Mouse (Mus musculus) heart, adult 2 months (tissue): ENCODE data around the gene Plcb2. TPM values are rescaled to one million over a fixed set of nuclear protein-coding genes. Genes with fewer than 3 reads are reported as not detected.
A peak's percentile ranks its signal among the peaks of the same experiment; 100 is the strongest.

Source experiments
- DNase-seq, 2 experiments: peaks; one replicate each; pipeline ENCODE4 v3.0.0; 2021
- H3K27ac ChIP-seq: fragments of 200-600 bp; 2 replicates; pipeline ENCODE4 v1.8.1; 2022
- H3K27me3 ChIP-seq: fragments of 200-500 bp; 2 replicates; pipeline ENCODE4 v1.6.1; 2012; ENCODE audit warnings: mild to moderate bottlenecking, low read length, inconsistent platforms, mixed read lengths; ENCODE audit not compliant: control insufficient read depth, insufficient read depth
- H3K36me3 ChIP-seq: fragments of 200-500 bp; 2 replicates; pipeline ENCODE4 v1.6.1; 2012; ENCODE audit warnings: low read length, inconsistent platforms; ENCODE audit not compliant: control insufficient read depth, insufficient read depth
- H3K4me1 ChIP-seq: fragments of 200-500 bp; 2 replicates; pipeline ENCODE4 v1.6.1; 2011; ENCODE audit warnings: low read length; ENCODE audit not compliant: control insufficient read depth, insufficient read depth
- H3K4me3 ChIP-seq: fragments of 200-600 bp; 2 replicates; pipeline ENCODE4 v1.8.1; 2022
- H3K79me2 ChIP-seq: fragments of 200-500 bp; replicated peaks from 2 replicates; pipeline ENCODE4 v1.6.1; 2012; ENCODE audit warnings: mild to moderate bottlenecking, inconsistent platforms, low read length, moderate library complexity, mixed read lengths; ENCODE audit not compliant: control insufficient read depth, insufficient read depth
- H3K9ac ChIP-seq: fragments of 200-500 bp; 2 replicates; pipeline ENCODE4 v1.6.1; 2012; ENCODE audit warnings: low read depth, mild to moderate bottlenecking, control low read depth, inconsistent platforms, low read length, mixed read lengths
- CTCF ChIP-seq: fragments of 200-600 bp; IDR thresholded peaks from 2 replicates; pipeline ENCODE4 v1.8.1; 2022; ENCODE audit warnings: antibody characterized with exemption, mild to moderate bottlenecking, moderate library complexity
- EP300 ChIP-seq: fragments of 200-500 bp; IDR thresholded peaks from 2 replicates; pipeline ENCODE4 v1.6.1; 2011; ENCODE audit warnings: low read depth, low read length, control low read depth; ENCODE audit not compliant: insufficient read depth
- POLR2A ChIP-seq: fragments of 200-500 bp; IDR thresholded peaks from 2 replicates; pipeline ENCODE4 v1.6.1; 2011; ENCODE audit warnings: mild to moderate bottlenecking, low read depth, low read length, control low read depth; ENCODE audit not compliant: insufficient read depth
- WGBS: fragments of 180-500 bp; shearing (Covaris S2); methylation state at CpG from one replicate; pipeline ENCODE4 v1.1.7; 2018; 5-methylcytosine and 5-hydroxymethylcytosine counted together
- intact Hi-C: fragments of 180-260 bp; cut with DNase I; formaldehyde crosslinking; loops from one replicate; pipeline ENCODE4 v1.15.1; 2025
- polyA plus RNA-seq: library from polyadenylated mRNA; depleted of rRNA; stranded (reverse); fragments of >200 nt; gene quantifications from 2 replicates; pipeline ENCODE4 v1.2.3, GENCODE M21; 2012
- total RNA-seq, 2 experiments: library from RNA; stranded (reverse); gene quantifications; 2 replicates each; pipeline ENCODE4 v1.2.3; 2021

The Plcb2 gene
- total and polyA plus RNA-seq, 3 experiments: 2.4 to 2.6 (median 2.5) TPM

DNA sequence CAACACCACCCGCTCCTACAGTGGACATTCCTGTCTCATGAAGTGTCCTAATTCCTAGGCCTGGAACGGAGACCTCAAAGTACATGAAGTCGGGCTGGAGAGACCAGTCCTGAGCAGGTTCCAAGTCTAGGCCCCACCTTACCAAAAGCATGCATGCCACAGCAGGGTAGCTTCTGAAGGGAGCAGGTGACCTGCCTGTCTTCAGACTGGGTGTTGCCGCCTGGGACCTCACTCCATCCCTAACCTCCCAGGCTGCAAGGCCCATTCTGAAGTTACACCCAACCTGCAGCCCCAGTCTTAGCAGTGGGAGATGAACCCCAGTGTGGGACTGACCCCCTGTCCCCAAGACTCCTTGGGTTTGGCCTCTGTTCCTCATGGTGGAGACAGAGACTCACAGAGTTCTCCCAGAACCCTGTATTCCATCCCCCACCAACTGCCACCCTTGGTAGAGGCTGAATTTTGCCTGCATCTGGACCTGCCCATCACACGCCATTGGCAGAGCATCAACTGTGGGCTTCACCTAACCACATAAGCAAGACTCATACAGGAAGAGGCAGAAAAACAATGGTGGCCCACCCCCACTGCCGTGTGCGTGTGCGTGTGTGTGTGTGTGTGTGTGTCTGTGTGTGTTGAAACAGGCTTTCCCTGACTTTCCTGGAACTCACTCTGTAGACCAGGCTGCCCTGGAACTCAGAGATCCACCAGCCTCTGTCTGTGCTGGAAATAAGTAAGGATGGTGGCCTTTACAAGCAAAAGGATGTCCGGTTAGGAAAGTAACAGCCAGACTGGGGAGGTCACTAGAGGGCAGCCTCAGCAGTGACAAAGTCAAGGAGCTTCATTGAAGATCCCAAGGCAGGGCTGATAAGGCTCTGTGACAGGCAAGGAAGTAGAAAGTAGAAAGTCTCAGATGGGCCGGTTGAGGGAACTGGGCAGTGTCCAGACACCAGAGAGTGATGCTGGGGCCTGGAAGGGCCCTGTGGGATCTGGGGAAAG is 38.1 kb upstream of the Plcb2 start:
- no peak for DNase-seq
- Histone ChIP-seq H3K27ac (no peak overlapping the region), H3K79me2 (no peaks in the 10 kb centered on the region), H3K9ac (no peak overlapping the region), H3K4me1 (peaks cover 12% of the 10 kb centered on the region), H3K27me3 (no peaks in the 10 kb centered on the region), H3K36me3 (no peaks in the 10 kb centered on the region), H3K4me3 (no peak overlapping the region)
- intact Hi-C loops: loop anchor here (10.0 kb wide), 1 partner anchor 418 kb away; no protein-coding TSS in a partner anchor
- TF ChIP-seq POLR2A (no peak), EP300 (no peak), CTCF (peak; percentile 33)
- 62% methylated on average over 10 of the region's 10 CpGs for WGBS

DNA sequence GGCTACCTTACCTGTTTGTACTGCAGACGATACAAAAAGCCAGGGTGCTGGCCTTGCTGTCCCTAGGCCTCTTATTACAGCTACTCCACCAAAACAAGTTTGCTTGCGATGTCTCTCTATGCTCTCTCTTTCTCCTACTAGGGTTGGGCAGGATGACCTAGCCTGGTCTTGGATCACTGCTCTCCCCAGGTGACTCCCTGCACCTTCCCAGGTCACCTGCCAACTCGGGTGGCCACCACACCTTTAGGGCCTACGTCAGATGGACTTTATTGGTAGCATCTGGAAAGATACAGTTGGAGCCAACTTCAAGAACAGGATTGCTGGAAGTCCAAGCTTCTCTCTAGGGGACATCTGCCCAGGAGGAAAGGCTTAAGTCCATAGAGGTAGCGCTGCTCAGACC is 36.6 kb upstream of the Plcb2 start:
- TF ChIP-seq POLR2A: no peak
- TF ChIP-seq CTCF: peak; percentile 14; the same call in 1 of the 2 replicates
- TF ChIP-seq EP300: no peak
- Histone ChIP-seq H3K27ac (no peak overlapping the region), H3K4me1 (peaks cover 19% of the 10 kb centered on the region), H3K79me2 (no peaks in the 10 kb centered on the region), H3K9ac (no peak overlapping the region), H3K27me3 (no peaks in the 10 kb centered on the region), H3K36me3 (peaks cover 3% of the 10 kb centered on the region; the same call in 1 of the 2 replicates), H3K4me3 (no peak overlapping the region)
- no peak for DNase-seq
- 84% methylated on average over 5 of the region's 5 CpGs for WGBS
- intact Hi-C loops: loop anchor here (2.0 to 10.0 kb wide), 3 partner anchors 97 to 420 kb away; partner anchors contain the start of gene Ivd

DNA sequence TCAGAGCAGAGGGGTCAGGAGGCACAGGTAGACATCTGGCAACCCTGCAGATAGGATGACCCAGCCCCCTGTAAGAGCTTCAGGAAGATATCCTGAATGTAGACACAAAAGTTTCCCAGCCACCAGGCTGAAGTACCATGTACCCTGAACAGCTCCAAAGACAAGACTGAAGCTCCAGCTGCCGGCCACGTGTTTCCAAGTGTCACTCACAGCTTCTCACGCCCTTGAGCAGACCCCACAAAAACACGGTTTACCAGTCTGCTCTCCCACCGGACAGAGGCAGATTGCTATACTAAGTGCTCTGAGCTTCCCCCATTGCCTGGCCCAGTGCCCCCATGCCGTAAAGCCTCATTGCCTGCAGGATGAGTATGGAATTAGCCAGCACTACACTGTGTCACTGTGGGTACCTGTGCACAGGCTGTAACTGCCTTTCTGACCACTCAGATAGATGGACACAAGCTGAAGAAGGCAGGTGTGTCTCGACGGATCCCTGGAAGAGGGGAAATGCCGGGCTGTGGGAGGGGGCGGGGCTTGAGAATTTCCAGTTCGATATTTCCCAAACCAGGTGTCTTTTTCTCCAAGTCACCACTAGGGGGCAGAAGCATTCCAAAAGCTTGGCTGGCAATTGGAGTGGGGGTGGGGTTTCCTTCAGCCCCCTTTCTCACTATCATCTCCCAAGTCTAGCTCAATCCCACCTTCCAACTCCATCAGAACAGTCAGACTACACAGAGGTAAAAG is 36.0 kb upstream of the Plcb2 start:
- Histone ChIP-seq H3K4me3 (no peak overlapping the region), H3K9ac (no peak overlapping the region), H3K4me1 (peaks cover 19% of the 10 kb centered on the region), H3K27me3 (no peaks in the 10 kb centered on the region), H3K27ac (peak overlapping the region; percentile 65), H3K36me3 (peaks cover 3% of the 10 kb centered on the region; the same call in 1 of the 2 replicates), H3K79me2 (no peaks in the 10 kb centered on the region)
- DNase-seq: peak in 1 of 2 experiments; percentile 43
- TF ChIP-seq CTCF (peak; percentile 80), POLR2A (no peak), EP300 (no peak)
- intact Hi-C loops: loop anchor here (2.0 to 10.0 kb wide), 3 partner anchors 98 to 421 kb away; partner anchors contain the start of gene Ivd
- WGBS: 27% methylated on average over 11 of the region's 11 CpGs

DNA sequence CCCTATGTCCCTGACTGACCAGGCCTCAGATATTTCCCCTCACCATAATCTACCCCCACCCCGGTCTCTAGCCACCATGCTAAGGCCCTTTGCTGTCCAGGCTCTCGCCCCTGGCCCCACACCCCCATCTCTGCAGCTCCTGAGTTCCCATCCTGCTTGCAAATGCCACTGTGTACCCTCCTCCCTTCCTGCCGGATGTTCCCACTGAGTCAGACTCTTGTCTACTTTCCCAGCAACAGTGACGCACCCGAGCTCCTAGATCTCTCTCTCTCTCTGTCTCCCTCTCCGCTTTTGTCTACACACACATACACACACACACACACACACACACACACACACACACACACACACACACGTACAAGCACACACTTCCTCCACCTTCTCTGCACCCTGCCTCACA is 35.2 kb upstream of the Plcb2 start:
- TF ChIP-seq POLR2A: peak; percentile 44; the same call in 1 of the 2 replicates
- no peak for TF ChIP-seq CTCF
- TF ChIP-seq EP300: peak; percentile 63; the same call in 1 of the 2 replicates
- Histone ChIP-seq H3K4me1 (peaks cover 19% of the 10 kb centered on the region), H3K27ac (peak overlapping the region; percentile 92), H3K79me2 (no peaks in the 10 kb centered on the region), H3K9ac (peak overlapping the region; percentile 84), H3K36me3 (peaks cover 3% of the 10 kb centered on the region; the same call in 1 of the 2 replicates), H3K4me3 (no peak overlapping the region), H3K27me3 (no peaks in the 10 kb centered on the region)
- 51% methylated on average over 7 of the region's 7 CpGs for WGBS
- DNase-seq: peak; percentile 62 to 68
- intact Hi-C loops: loop anchor here (5.0 to 10.0 kb wide), 2 partner anchors 99 to 421 kb away; partner anchors contain the start of gene Ivd

DNA sequence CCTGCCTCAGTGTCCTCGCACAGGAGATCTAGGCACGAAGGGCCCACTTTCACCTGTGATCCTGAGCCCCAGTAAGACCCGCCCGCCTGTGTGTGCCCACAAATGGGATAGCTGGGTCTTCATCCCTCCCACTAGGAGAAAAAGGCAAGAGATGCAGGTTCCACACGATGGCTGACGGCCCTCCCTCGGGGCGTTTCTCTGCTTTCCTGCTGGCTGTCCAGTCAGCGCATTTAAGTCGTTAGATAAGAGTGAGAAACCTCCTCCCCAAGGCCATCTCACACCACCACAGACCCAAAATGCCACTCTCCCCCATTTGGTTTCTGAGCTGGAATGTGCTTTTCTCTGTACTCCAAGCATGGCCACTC is 34.5 kb upstream of the Plcb2 start:
- peak overlapping the region; percentile 56 for H3K4me3 ChIP-seq
- H3K36me3 ChIP-seq: peaks cover 3% of the 10 kb centered on the region; the same call in 1 of the 2 replicates
- no peaks in the 10 kb centered on the region for H3K79me2 ChIP-seq
- DNase-seq: no peak
- 5% methylated on average over 10 of the region's 10 CpGs for WGBS
- intact Hi-C loops: loop anchor here (5.0 to 10.0 kb wide), 2 partner anchors 100 to 422 kb away; partner anchors contain the start of gene Ivd
- no peaks in the 10 kb centered on the region for H3K27me3 ChIP-seq
- peak overlapping the region; percentile 92 for H3K27ac ChIP-seq
- TF ChIP-seq POLR2A (0 out of 2 replicates have a peak, but pooled peaks have one; percentile 38), CTCF (no peak), EP300 (no peak)
- H3K9ac ChIP-seq: peak overlapping the region; percentile 84
- H3K4me1 ChIP-seq: peaks cover 19% of the 10 kb centered on the region
